Mouse (Mus musculus) CH12.LX (cell line): Measurements from ENCODE around the gene Ppox. TPM values are rescaled to one million over a fixed set of nuclear protein-coding genes. Genes with fewer than 3 reads are reported as not detected.

Experiments
- DNase-seq: peaks from one replicate; pipeline ENCODE4 v3.0.0-alpha.2; 2013; ENCODE audit errors: extremely low read depth
- H3K27ac ChIP-seq: 2 replicates; pipeline ENCODE4 v1.5.1; 2012; ENCODE audit warnings: low read depth, mild to moderate bottlenecking, control low read depth, moderate library complexity; ENCODE audit not compliant: insufficient read depth
- H3K27me3 ChIP-seq: replicated peaks from 2 replicates; pipeline ENCODE3; 2012; ENCODE audit warnings: inconsistent platforms
- H3K36me3 ChIP-seq, 2 experiments: replicated peaks in 1 of 2; 2 replicates each; pipeline versions ENCODE3 to v1.6.1; 2012; ENCODE audit warnings: inconsistent platforms in 1 of 2, low read length in 1 of 2, mild to moderate bottlenecking in 1 of 2, mixed read lengths in 1 of 2, moderate library complexity in 1 of 2; ENCODE audit not compliant: control insufficient read depth in 1 of 2, insufficient read depth in 1 of 2
- H3K4me1 ChIP-seq, 2 experiments: 2 replicates each; pipeline ENCODE4 v1.6.1; 2012; ENCODE audit warnings: inconsistent platforms in 1 of 2, moderate library complexity in 1 of 2; ENCODE audit not compliant: insufficient read depth in 2 of 2, control insufficient read depth in 1 of 2
- H3K4me2 ChIP-seq: 2 replicates; pipeline ENCODE4 v1.6.1; 2012; ENCODE audit warnings: low read depth, mild to moderate bottlenecking, control low read depth; ENCODE audit not compliant: poor library complexity, insufficient read depth, severe bottlenecking
- H3K4me3 ChIP-seq, 3 experiments: fragments of 150-350 bp in 1 of 3; sonication (generic) in 1 of 3; replicated peaks in 1 of 3; 2 replicates each; pipeline versions ENCODE3 to v1.5.1; 2011 to 2012; ENCODE audit warnings: low read depth in 2 of 3, low read length in 2 of 3, mild to moderate bottlenecking in 2 of 3, moderate library complexity in 2 of 3, control low read depth in 1 of 3, improper control_type of control experiment in 1 of 3, inconsistent platforms in 1 of 3, mixed read lengths in 1 of 3; ENCODE audit not compliant: poor library complexity in 1 of 3
- H3K79me2 ChIP-seq: replicated peaks from 2 replicates; pipeline ENCODE4 v1.6.1; 2012; ENCODE audit warnings: mild to moderate bottlenecking, moderate library complexity; ENCODE audit not compliant: control insufficient read depth, poor library complexity, insufficient read depth, severe bottlenecking; ENCODE audit errors: extremely low read depth
- H3K9ac ChIP-seq: 2 replicates; pipeline ENCODE4 v1.6.1; 2012; ENCODE audit warnings: low read depth, mild to moderate bottlenecking, control low read depth, moderate library complexity; ENCODE audit not compliant: insufficient read depth
- H3K9me3 ChIP-seq: replicated peaks from 2 replicates; pipeline ENCODE3; 2012; ENCODE audit warnings: low read length, inconsistent platforms, mixed read lengths
- BHLHE40 ChIP-seq: IDR thresholded peaks from 2 replicates; pipeline ENCODE4 v1.6.1; 2011; ENCODE audit warnings: mild to moderate bottlenecking, low read depth, low read length, improper control_type of control experiment
- CHD2 ChIP-seq: IDR thresholded peaks from 2 replicates; pipeline ENCODE4 v1.6.1; 2011; ENCODE audit warnings: low read length, improper control_type of control experiment
- CTCF ChIP-seq, 2 experiments: IDR thresholded peaks in 1 of 2; conservative IDR thresholded peaks in 1 of 2; 2 replicates each; pipeline ENCODE4 v1.5.1; 2011 to 2012; ENCODE audit warnings: low read depth in 2 of 2, low read length in 2 of 2, improper control_type of control experiment in 1 of 2, inconsistent platforms in 1 of 2, mild to moderate bottlenecking in 1 of 2, moderate library complexity in 1 of 2
- E2F4 ChIP-seq: IDR thresholded peaks from 2 replicates; pipeline ENCODE4 v1.6.1; 2011; ENCODE audit warnings: low read depth, low read length, improper control_type of control experiment; ENCODE audit not compliant: insufficient replicate concordance
- IRF4 ChIP-seq: IDR thresholded peaks from 2 replicates; pipeline ENCODE4 v1.6.1; 2014; ENCODE audit warnings: low read depth, mild to moderate bottlenecking, inconsistent platforms, low read length, improper control_type of control experiment
- JUND ChIP-seq: conservative IDR thresholded peaks from 2 replicates; pipeline ENCODE4 v1.6.1; 2011; ENCODE audit warnings: low read depth, low read length, improper control_type of control experiment
- MAFK ChIP-seq: IDR thresholded peaks from 2 replicates; pipeline ENCODE4 v1.6.1; 2011; ENCODE audit warnings: low read length, improper control_type of control experiment; ENCODE audit not compliant: insufficient replicate concordance
- MAX ChIP-seq: IDR thresholded peaks from 2 replicates; pipeline ENCODE4 v1.6.1; 2011; ENCODE audit warnings: low read length, improper control_type of control experiment
- MEF2A ChIP-seq: IDR thresholded peaks from 2 replicates; pipeline ENCODE4 v1.6.1; 2014; ENCODE audit warnings: low read depth, mild to moderate bottlenecking, inconsistent platforms, low read length, improper control_type of control experiment, borderline replicate concordance
- MXI1 ChIP-seq: IDR thresholded peaks from 2 replicates; pipeline ENCODE4 v1.6.1; 2011; ENCODE audit warnings: mild to moderate bottlenecking, low read depth, low read length, improper control_type of control experiment
- POLR2A ChIP-seq: IDR thresholded peaks from 2 replicates; pipeline ENCODE4 v1.6.1; 2011; ENCODE audit warnings: low read depth, mild to moderate bottlenecking, improper control_type of control experiment, low read length
- RAD21 ChIP-seq: IDR thresholded peaks from 2 replicates; pipeline ENCODE4 v1.6.1; 2011; ENCODE audit warnings: low read depth, mild to moderate bottlenecking, low read length, improper control_type of control experiment, moderate library complexity
- RCOR1 ChIP-seq: conservative IDR thresholded peaks from 2 replicates; pipeline ENCODE4 v1.6.1; 2012; ENCODE audit warnings: low read depth, mild to moderate bottlenecking, inconsistent platforms, low read length, improper control_type of control experiment
- SIN3A ChIP-seq: IDR thresholded peaks from 2 replicates; pipeline ENCODE4 v1.6.1; 2012; ENCODE audit warnings: low read length, improper control_type of control experiment, inconsistent platforms
- SMC3 ChIP-seq: IDR thresholded peaks from 2 replicates; pipeline ENCODE4 v1.6.1; 2011; ENCODE audit warnings: low read depth, low read length, improper control_type of control experiment
- TBP ChIP-seq: conservative IDR thresholded peaks from 2 replicates; pipeline ENCODE4 v1.6.1; 2011; ENCODE audit warnings: low read depth, low read length, improper control_type of control experiment
- TCF12 ChIP-seq: IDR thresholded peaks from 2 replicates; pipeline ENCODE4 v1.6.1; 2014; ENCODE audit warnings: low read depth, mild to moderate bottlenecking, inconsistent platforms, low read length, improper control_type of control experiment
- ZNF384 ChIP-seq: IDR thresholded peaks from 2 replicates; pipeline ENCODE4 v1.6.1; 2012; ENCODE audit warnings: low read depth, low read length, improper control_type of control experiment, inconsistent platforms
- dilution Hi-C: fragments of 300-500 bp; cut with MboI; formaldehyde crosslinking; loops from 2 replicates; pipeline ENCODE4 v1.14.3; 2020; ENCODE audit warnings: low sequenced_read_pairs; ENCODE audit not compliant: extremely low pct_unique_long_range_greater_than_20kb, extremely low pct_ligation_motif_present
- in situ Hi-C: fragments of 300-500 bp; cut with MboI; formaldehyde crosslinking; loops from 3 replicates; pipeline ENCODE4 v1.14.3; 2019; ENCODE audit warnings: low sequenced_read_pairs, low pct_ligation_motif_present, low pct_unique_long_range_greater_than_20kb, mixed read lengths
- polyA plus RNA-seq: library from polyadenylated mRNA; unstranded; fragments of >175 nt; gene quantifications from 2 replicates; pipeline ENCODE4 v1.2.1, GENCODE M21; 2012; ENCODE audit warnings: low read depth; ENCODE audit not compliant: insufficient read length
- total RNA-seq, 2 experiments: library from RNA; depleted of rRNA; stranded (reverse); fragments of 300-350 nt in 1 of 2; fragments of >200 nt in 1 of 2; gene quantifications; 2 replicates each; pipeline ENCODE4 v1.2.3; 2012 to 2014

Gene Ppox
- total and polyA plus RNA-seq, 3 experiments, result 10.5 to 15.1 (median 13.6) TPM

DNA sequence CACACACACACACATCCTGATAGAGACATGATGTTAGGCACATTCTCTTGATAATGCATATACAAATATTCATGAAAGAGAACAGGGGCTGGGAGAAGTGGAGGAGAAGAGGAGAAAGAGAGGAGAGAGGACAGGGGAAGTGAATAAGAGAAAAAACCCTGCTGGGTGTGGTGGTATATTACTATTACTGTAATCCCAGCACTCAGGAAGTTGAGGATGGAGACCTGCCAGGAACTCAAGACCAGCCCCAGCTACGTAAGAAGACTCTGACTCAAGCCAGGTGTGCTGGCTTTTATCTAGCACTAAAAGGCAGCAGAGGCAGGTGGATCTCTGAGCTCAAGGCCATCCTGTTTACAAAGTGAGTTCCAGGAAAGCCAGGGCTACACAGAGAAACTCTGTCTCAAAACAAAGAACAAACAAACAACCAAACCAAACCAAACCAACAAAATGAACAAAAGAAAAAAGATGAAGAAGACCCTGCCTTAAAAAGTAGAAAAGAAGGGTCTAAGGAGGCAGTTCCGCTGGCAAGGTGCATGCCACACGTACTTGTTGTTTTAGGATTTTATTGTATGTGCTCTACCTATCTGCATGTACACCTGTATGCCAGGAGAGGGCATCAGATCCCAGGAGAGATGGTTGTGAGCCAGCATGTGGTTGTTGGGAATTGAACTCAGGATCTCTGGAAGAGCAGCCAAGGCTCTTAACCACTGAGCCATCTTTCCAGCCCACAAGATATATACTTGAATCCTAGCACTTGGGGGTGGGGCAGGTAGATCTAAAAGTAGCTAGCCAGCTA lies 17.1 kb downstream of the Ppox start:
- H3K27ac ChIP-seq, result no peak overlapping the region
- peak in 1 of 2 experiments; percentile 46; a peak in 2 of 4 replicates for TF ChIP-seq CTCF (conservative IDR thresholded peaks at IDR 0.05 in 1 of 2, IDR thresholded peaks at IDR 0.05 in 1 of 2; ENCODE audit: low read depth in 2 of 2, low read length in 2 of 2)
- no peak for TF ChIP-seq ZNF384
- no peak overlapping the region for H3K4me2 ChIP-seq
- H3K9ac ChIP-seq, result no peak overlapping the region
- H3K79me2 ChIP-seq, result no peaks in the 10 kb centered on the region
- no peaks in the 10 kb centered on the region for H3K36me3 ChIP-seq
- no peak overlapping the region for H3K4me3 ChIP-seq
- H3K4me1 ChIP-seq, result 0 out of 4 replicates have a peak, but pooled peaks cover 0 to 5% of the 10 kb centered on the region in 2 experiments
- H3K9me3 ChIP-seq, result no peaks in the 10 kb centered on the region
- in situ Hi-C loops, result no loop called here
- dilution Hi-C loops, result no loop called here
- no peak for DNase-seq
- peaks cover 36% of the 10 kb centered on the region for H3K27me3 ChIP-seq

DNA sequence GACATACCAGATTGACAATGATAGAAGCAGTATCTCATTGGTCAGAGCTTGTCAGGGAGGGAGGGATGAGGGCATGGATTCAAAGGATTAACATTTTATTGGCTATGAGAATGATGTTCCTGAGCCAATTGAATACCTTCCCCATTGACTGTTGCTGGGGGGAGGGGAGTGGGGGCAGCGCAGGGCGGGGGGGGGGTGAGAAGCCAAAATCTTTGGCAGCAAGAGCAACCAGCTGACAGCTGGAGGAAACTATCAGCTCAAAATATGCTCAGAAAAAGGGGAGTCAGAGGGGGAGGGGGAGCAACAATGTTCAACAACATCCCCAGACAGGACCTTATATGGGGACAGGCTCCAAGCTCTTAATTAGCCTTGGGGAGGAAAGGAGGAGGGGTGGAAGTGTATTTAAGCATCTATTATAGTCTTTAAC lies 17.8 kb downstream of the Ppox start:
- no peak for DNase-seq
- H3K36me3 ChIP-seq, result no peaks in the 10 kb centered on the region
- H3K4me2 ChIP-seq, result no peak overlapping the region
- in situ Hi-C loops (no loop called here), dilution Hi-C loops (no loop called here)
- 0 out of 4 replicates have a peak, but pooled peaks cover 0 to 5% of the 10 kb centered on the region in 2 experiments for H3K4me1 ChIP-seq
- no peaks in the 10 kb centered on the region for H3K9me3 ChIP-seq
- H3K9ac ChIP-seq, result no peak overlapping the region
- no peak overlapping the region for H3K4me3 ChIP-seq
- peaks cover 40% of the 10 kb centered on the region for H3K27me3 ChIP-seq
- TF ChIP-seq ZNF384, result no peak
- no peak for TF ChIP-seq MAFK
- no peak for TF ChIP-seq BHLHE40
- no peak for TF ChIP-seq IRF4
- TF ChIP-seq CHD2, result no peak
- TF ChIP-seq SIN3A, result no peak
- TF ChIP-seq TCF12, result no peak
- no peak for TF ChIP-seq MEF2A
- TF ChIP-seq MAX, result no peak
- no peak for TF ChIP-seq E2F4
- no peak for TF ChIP-seq POLR2A
- no peak for TF ChIP-seq MXI1
- TF ChIP-seq RAD21, result no peak
- no peak for TF ChIP-seq TBP
- no peak for TF ChIP-seq JUND
- no peak for TF ChIP-seq RCOR1
- TF ChIP-seq SMC3, result no peak
- H3K27ac ChIP-seq, result no peak overlapping the region
- no peaks in the 10 kb centered on the region for H3K79me2 ChIP-seq
